Mouse (Mus musculus): ENCODE results near the gene Deaf1. TPM values are rescaled to one million over a fixed set of nuclear protein-coding genes. Genes with fewer than 3 reads are reported as not detected.

The Deaf1 gene
- polyA plus RNA-seq, 1 experiment from 2014 or later = 11.9 TPM

DNA sequence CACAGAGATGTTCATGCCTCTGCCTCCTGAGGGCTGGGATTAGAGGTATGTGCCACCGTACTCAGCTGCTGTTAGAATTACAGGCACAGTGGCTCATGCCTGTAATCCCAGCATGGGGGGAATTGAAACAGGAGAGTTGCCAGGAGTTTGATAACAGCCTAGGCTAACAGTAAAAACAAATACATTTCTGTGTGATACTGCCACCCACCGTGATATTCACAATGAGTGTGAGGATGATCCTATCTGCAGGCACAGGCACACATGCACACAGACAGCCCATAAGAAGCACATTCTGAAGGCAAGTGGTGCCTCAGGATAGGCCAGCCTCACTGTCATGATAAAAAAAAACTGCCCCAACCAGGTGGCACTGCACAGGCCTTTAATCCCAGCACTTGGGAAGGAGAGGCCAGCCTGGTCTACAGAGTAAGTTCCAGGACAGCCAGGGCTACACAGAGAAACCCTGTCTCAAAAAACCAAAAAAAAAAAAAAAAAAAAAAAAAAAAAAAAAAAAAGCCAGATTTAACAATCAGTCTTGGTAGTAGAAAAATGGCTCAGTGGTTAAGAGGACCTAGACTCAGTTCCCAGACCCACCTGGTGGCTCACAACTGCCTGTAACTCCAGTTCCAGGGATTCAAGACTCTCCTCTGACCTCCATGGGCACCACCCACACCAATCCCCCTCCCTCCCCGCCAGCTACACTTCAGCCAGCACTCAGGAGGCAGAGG lies 29.4 kb downstream of the Deaf1 start:
- Histone ChIP-seq H3K4me3 (ENCODE audit: low read depth, low read length) (no peak overlapping the region), H3K27ac (ENCODE audit: low read depth) (no peak overlapping the region), H3K4me1 (ENCODE audit: insufficient read depth) (peaks cover 20% of the 10 kb centered on the region), H3K27me3 (ENCODE audit: insufficient read depth, low read length) (peaks cover 27% of the 10 kb centered on the region), H3K36me3 (replicated peaks; ENCODE audit: insufficient read depth, low read length) (peaks cover 15% of the 10 kb centered on the region; the same call in 1 of the 2 replicates), H3K4me2 (ENCODE audit: low read depth, low read length) (no peak overlapping the region), H3K9ac (replicated peaks) (no peak overlapping the region), H3K9me3 (ENCODE audit: low read length) (no peaks in the 10 kb centered on the region)
- DNase-seq (no peak), ATAC-seq (no peak)
- 68% methylated on average over 3 of the region's 3 CpGs for WGBS (ENCODE audit: insufficient replicate concordance)
- no peak for TF ChIP-seq CTCF (IDR thresholded peaks at IDR 0.05; ENCODE audit: low read depth)
- no peak for TF ChIP-seq EP300 (IDR thresholded peaks at IDR 0.05; ENCODE audit: low read depth)

DNA sequence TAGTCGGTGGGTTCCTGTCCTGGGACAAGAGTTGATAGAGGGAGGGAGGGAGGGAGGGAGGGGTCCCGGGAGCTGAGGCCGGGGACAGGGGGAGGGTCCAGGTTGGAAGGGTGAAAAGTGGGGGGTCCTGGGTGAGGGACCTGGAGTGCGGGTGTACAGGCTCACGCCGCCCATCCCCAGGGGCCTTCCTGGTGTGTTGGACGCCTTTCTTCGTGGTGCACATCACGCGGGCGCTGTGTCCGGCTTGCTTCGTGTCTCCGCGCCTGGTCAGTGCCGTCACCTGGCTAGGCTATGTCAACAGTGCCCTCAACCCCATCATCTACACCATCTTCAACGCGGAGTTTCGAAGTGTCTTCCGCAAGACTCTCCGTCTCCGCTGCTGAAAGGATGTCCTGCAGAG lies 33.0 kb downstream of the Deaf1 start:
- Histone ChIP-seq H3K4me1 (ENCODE audit: insufficient read depth) (peaks cover 16% of the 10 kb centered on the region), H3K4me3 (ENCODE audit: low read depth, low read length) (peak overlapping the region; percentile 24; the same call in 1 of the 2 replicates), H3K27ac (ENCODE audit: low read depth) (no peak overlapping the region), H3K27me3 (ENCODE audit: insufficient read depth, low read length) (peaks cover 60% of the 10 kb centered on the region), H3K9me3 (ENCODE audit: low read length) (no peaks in the 10 kb centered on the region), H3K36me3 (replicated peaks; ENCODE audit: insufficient read depth, low read length) (0 out of 2 replicates have a peak, but pooled peaks cover 2% of the 10 kb centered on the region), H3K4me2 (ENCODE audit: low read depth, low read length) (peak overlapping the region; percentile 49; the same call in 1 of the 2 replicates), H3K9ac (replicated peaks) (no peak overlapping the region)
- DNase-seq = no peak
- ATAC-seq = no peak
- TF ChIP-seq EP300 (IDR thresholded peaks at IDR 0.05; ENCODE audit: low read depth) (no peak), CTCF (IDR thresholded peaks at IDR 0.05; ENCODE audit: low read depth) (no peak)
- 6% methylated on average over 22 of the region's 22 CpGs for WGBS (ENCODE audit: insufficient replicate concordance)

DNA sequence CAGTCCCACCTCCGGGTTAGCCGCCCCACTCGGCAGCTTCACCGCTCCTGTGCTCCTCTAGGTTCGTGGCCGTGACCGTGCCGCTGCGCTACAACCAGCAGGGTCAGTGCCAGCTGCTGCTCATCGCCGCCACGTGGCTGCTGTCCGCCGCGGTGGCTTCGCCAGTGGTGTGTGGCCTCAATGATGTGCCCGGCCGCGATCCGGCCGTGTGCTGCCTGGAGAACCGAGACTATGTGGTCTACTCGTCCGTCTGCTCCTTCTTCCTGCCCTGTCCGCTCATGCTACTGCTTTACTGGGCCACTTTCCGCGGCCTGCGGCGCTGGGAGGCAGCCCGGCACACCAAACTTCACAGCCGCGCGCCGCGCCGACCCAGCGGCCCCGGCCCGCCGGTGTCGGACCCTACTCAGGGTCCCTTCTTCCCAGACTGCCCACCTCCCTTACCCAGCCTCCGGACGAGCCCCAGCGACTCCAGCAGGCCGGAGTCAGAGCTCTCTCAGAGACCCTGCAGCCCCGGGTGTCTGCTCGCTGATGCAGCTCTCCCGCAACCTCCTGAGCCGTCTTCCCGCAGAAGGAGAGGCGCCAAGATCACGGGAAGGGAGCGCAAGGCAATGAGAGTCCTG lies 33.5 kb downstream of the Deaf1 start:
- H3K36me3 ChIP-seq (replicated peaks; ENCODE audit: insufficient read depth, low read length) = no peaks in the 10 kb centered on the region
- DNase-seq (no peak), ATAC-seq (peak; percentile 23; the same call in 1 of the 2 replicates)
- 2% methylated on average over 44 of the region's 53 CpGs for WGBS (ENCODE audit: insufficient replicate concordance)
- peak overlapping the region; percentile 24; the same call in 1 of the 2 replicates for H3K4me3 ChIP-seq (ENCODE audit: low read depth, low read length)
- TF ChIP-seq EP300 (IDR thresholded peaks at IDR 0.05; ENCODE audit: low read depth) (no peak), CTCF (IDR thresholded peaks at IDR 0.05; ENCODE audit: low read depth) (no peak)
- H3K4me2 ChIP-seq (ENCODE audit: low read depth, low read length) = peak overlapping the region; percentile 49
- H3K9ac ChIP-seq (replicated peaks) = 0 out of 2 replicates have a peak overlapping the region, but pooled peaks have one; percentile 16
- no peaks in the 10 kb centered on the region for H3K9me3 ChIP-seq (ENCODE audit: low read length)
- H3K4me1 ChIP-seq (ENCODE audit: insufficient read depth) = peaks cover 16% of the 10 kb centered on the region
- H3K27ac ChIP-seq (ENCODE audit: low read depth) = no peak overlapping the region
- H3K27me3 ChIP-seq (ENCODE audit: insufficient read depth, low read length) = peaks cover 60% of the 10 kb centered on the region

DNA sequence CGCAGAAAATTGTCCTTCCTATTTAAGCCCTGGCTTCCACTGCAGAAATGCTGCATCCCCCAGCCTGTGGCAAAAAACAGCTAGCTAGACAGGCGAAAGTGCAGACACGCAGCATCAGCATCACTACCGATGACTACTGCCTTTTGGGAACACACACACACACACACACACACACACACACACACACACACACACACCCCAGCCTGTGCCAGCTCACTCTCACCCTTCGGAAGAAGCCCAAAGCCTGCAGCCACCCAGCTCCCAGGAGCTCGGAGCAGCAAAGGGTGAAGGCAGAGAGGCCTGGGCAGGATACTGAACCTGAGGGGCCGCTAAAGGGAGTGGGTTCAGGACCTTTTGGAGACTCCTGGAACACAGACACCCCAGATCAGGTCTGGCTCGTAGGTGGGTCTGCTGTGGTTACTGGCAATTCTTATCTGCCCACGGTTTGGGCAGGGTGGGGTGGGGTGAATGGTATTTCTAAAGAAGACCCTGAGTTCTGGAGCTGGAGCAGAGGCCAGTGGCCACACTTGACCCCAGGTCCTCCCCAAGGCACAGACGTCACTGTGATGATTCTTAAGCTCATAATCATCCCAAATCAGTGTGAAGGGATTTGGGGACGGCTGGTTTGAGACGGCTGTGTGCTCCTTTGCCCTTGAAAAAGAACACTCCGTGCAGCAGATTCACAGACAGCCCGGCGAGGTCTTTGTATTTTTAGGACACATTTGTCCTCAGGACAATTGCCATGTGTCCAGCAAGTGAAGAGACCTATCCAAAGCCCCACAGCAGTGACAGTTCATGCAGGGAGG lies 34.7 kb downstream of the Deaf1 start:
- no peak for DNase-seq
- no peak for TF ChIP-seq EP300 (IDR thresholded peaks at IDR 0.05; ENCODE audit: low read depth)
- no peak for TF ChIP-seq CTCF (IDR thresholded peaks at IDR 0.05; ENCODE audit: low read depth)
- WGBS (ENCODE audit: insufficient replicate concordance) = 40% methylated on average over 15 of the region's 15 CpGs
- no peak overlapping the region for H3K4me3 ChIP-seq (ENCODE audit: low read depth, low read length)
- no peak for ATAC-seq
- H3K9me3 ChIP-seq (ENCODE audit: low read length) = no peaks in the 10 kb centered on the region
- H3K9ac ChIP-seq (replicated peaks) = no peak overlapping the region
- H3K4me2 ChIP-seq (ENCODE audit: low read depth, low read length) = no peak overlapping the region
- peaks cover 60% of the 10 kb centered on the region for H3K27me3 ChIP-seq (ENCODE audit: insufficient read depth, low read length)
- no peaks in the 10 kb centered on the region for H3K36me3 ChIP-seq (replicated peaks; ENCODE audit: insufficient read depth, low read length)
- H3K4me1 ChIP-seq (ENCODE audit: insufficient read depth) = peaks cover 16% of the 10 kb centered on the region
- H3K27ac ChIP-seq (ENCODE audit: low read depth) = no peak overlapping the region

DNA sequence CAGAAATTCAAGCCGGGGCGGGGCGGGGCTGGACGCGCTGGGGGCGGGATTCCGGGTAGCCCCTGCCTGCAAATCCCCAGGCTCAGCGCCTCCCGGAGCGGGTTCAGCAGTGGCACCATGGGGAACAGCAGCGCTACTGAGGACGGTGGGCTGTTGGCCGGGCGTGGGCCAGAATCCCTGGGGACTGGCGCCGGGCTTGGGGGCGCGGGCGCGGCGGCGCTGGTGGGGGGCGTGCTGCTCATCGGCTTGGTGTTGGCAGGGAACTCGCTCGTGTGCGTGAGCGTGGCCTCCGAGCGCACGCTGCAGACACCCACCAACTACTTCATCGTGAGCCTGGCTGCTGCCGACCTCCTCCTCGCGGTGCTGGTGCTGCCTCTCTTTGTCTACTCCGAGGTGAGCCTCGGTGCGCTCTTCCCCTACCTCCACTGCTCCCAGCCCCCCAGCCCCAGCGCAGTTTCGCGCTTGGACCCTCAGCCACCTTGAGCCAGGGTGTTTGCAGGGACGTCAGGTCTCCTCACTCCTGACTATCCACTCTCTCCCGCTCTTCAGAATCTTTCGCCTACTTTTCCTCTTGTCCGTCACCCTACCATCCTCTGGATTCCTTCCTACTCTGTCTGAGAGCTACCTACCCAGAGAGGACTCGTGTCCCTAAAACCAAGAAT lies 35.4 kb downstream of the Deaf1 start, which contains the start of gene Drd4:
Drd4 (plus strand) TSS at position 86 of the 662 bp plus-strand sequence.
- Histone ChIP-seq H3K4me3 (ENCODE audit: low read depth, low read length) (peak within 1 kb of the TSS; percentile 30), H3K4me2 (ENCODE audit: low read depth, low read length) (peak within 1 kb of the TSS; percentile 62), H3K27ac (ENCODE audit: low read depth) (no peak within 1 kb of the TSS), H3K9me3 (ENCODE audit: low read length) (no peaks in the 10 kb centered on the region), H3K4me1 (ENCODE audit: insufficient read depth) (peaks cover 16% of the 10 kb centered on the region), H3K36me3 (replicated peaks; ENCODE audit: insufficient read depth, low read length) (no peaks in the 10 kb centered on the region), H3K27me3 (ENCODE audit: insufficient read depth, low read length) (peaks cover 60% of the 10 kb centered on the region), H3K9ac (replicated peaks) (0 out of 2 replicates have a peak within 1 kb of the TSS, but pooled peaks have one; percentile 16)
- 3% methylated on average over 34 of the region's 46 CpGs for WGBS (ENCODE audit: insufficient replicate concordance)
- no peak for ATAC-seq
- TF ChIP-seq CTCF (IDR thresholded peaks at IDR 0.05; ENCODE audit: low read depth) (no peak), EP300 (IDR thresholded peaks at IDR 0.05; ENCODE audit: low read depth) (no peak)
- DNase-seq = no peak
